In genomic region chr4:134469985-134470384, GRCm38 (mm10) we compare ENCODE assay signal across 8 mouse cellular contexts. TPM values are rescaled to one million over a fixed set of nuclear protein-coding genes. Genes with fewer than 3 reads are reported as not detected.
DNase-seq lines count a peak whose midpoint lies in the region; ATAC-seq lines count a peak whose summit lies in the region.

No protein-coding gene starts in this region.

- ATAC-seq in liver, embryonic 11.5 days (replicated peaks; ENCODE audit: low FRiP score), result no peak
- no peak for ATAC-seq in forebrain, embryonic 12.5 days (ENCODE audit: low FRiP score)
- ATAC-seq in limb, embryonic 13.5 days (ENCODE audit: low FRiP score, low read depth), result no peak
- ATAC-seq in neural tube, embryonic 14.5 days (ENCODE audit: low read depth), result no peak
- no peak for ATAC-seq in megakaryocyte progenitor cell, adult 5-6 weeks (replicated peaks; ENCODE audit: poor library complexity)
- no peak for ATAC-seq in inflammation-experienced regulatory T-cells, adult 6 months

- 78% methylated on average over 3 of the region's 3 CpGs for WGBS in liver, embryonic 11.5 days
- WGBS in forebrain, embryonic 12.5 days, result 42% methylated on average over 3 of the region's 3 CpGs
- 74% methylated on average over 3 of the region's 3 CpGs for WGBS in limb, embryonic 13.5 days
- 22% methylated on average over 3 of the region's 3 CpGs for WGBS in neural tube, embryonic 14.5 days

- peaks cover 7% of the 10 kb centered on the region for H3K4me1 ChIP-seq in liver, embryonic 11.5 days (replicated peaks; ENCODE audit: control insufficient read depth, insufficient read depth, low read length)
- peaks cover 54% of the 10 kb centered on the region for H3K4me1 ChIP-seq in forebrain, embryonic 12.5 days
- H3K4me1 ChIP-seq in limb, embryonic 13.5 days, result peaks cover 23% of the 10 kb centered on the region
- H3K4me1 ChIP-seq in neural tube, embryonic 14.5 days (ENCODE audit: control insufficient read depth, insufficient read depth, low read length), result peaks cover 45% of the 10 kb centered on the region

- H3K4me3 ChIP-seq in liver, embryonic 11.5 days (ENCODE audit: low read depth, low read length), result peak overlapping the region; percentile 84; the same call in 1 of the 2 replicates
- peak overlapping the region; percentile 94 for H3K4me3 ChIP-seq in forebrain, embryonic 12.5 days (replicated peaks)
- H3K4me3 ChIP-seq in limb, embryonic 13.5 days, result peak overlapping the region; percentile 93
- H3K4me3 ChIP-seq in neural tube, embryonic 14.5 days (ENCODE audit: low read depth, low read length), result peak overlapping the region; percentile 73

- H3K36me3 ChIP-seq in liver, embryonic 11.5 days (ENCODE audit: control insufficient read depth, insufficient read depth, low read length), result peaks cover 27% of the 10 kb centered on the region
- peaks cover 40% of the 10 kb centered on the region for H3K36me3 ChIP-seq in forebrain, embryonic 12.5 days (replicated peaks)
- H3K36me3 ChIP-seq in limb, embryonic 13.5 days, result peaks cover 37% of the 10 kb centered on the region
- peaks cover 35% of the 10 kb centered on the region for H3K36me3 ChIP-seq in neural tube, embryonic 14.5 days (ENCODE audit: control insufficient read depth, insufficient read depth, low read length)

- H3K4me2 ChIP-seq in liver, embryonic 11.5 days, result peak overlapping the region; percentile 97
- peak overlapping the region; percentile 82 for H3K4me2 ChIP-seq in forebrain, embryonic 12.5 days
- peak overlapping the region; percentile 96 for H3K4me2 ChIP-seq in limb, embryonic 13.5 days (replicated peaks)
- peak overlapping the region; percentile 92 for H3K4me2 ChIP-seq in neural tube, embryonic 14.5 days (ENCODE audit: low read depth, low read length)

- DNase-seq in liver, embryonic 11.5 days (ENCODE audit: low spot score), result no peak
- no peak for DNase-seq in liver
- no peak for DNase-seq in right cerebral cortex, postnatal 36 days (ENCODE audit: low spot score in 2 of 2)

- no peak overlapping the region for H3K27ac ChIP-seq in liver, embryonic 11.5 days (ENCODE audit: low read depth, low read length)
- H3K27ac ChIP-seq in forebrain, embryonic 12.5 days, result peak overlapping the region; percentile 99
- H3K27ac ChIP-seq in limb, embryonic 13.5 days, result no peak overlapping the region
- H3K27ac ChIP-seq in neural tube, embryonic 14.5 days (ENCODE audit: low read depth, low read length), result peak overlapping the region; percentile 97

- no peak overlapping the region for H3K9ac ChIP-seq in liver, embryonic 11.5 days (ENCODE audit: low read depth, low read length)
- peak overlapping the region; percentile 99 for H3K9ac ChIP-seq in forebrain, embryonic 12.5 days
- H3K9ac ChIP-seq in limb, embryonic 13.5 days, result peak overlapping the region; percentile 93
- peak overlapping the region; percentile 94 for H3K9ac ChIP-seq in neural tube, embryonic 14.5 days (replicated peaks; ENCODE audit: low read depth, low read length)

- no peaks in the 10 kb centered on the region for H3K9me3 ChIP-seq in liver, embryonic 11.5 days (ENCODE audit: control insufficient read depth, low read length)
- no peaks in the 10 kb centered on the region for H3K9me3 ChIP-seq in forebrain, embryonic 12.5 days
- no peaks in the 10 kb centered on the region for H3K9me3 ChIP-seq in limb, embryonic 13.5 days
- no peaks in the 10 kb centered on the region for H3K9me3 ChIP-seq in neural tube, embryonic 14.5 days (ENCODE audit: control insufficient read depth, low read length)

- H3K27me3 ChIP-seq in liver, embryonic 11.5 days (replicated peaks; ENCODE audit: control insufficient read depth, insufficient read depth, low read length), result no peaks in the 10 kb centered on the region
- no peaks in the 10 kb centered on the region for H3K27me3 ChIP-seq in forebrain, embryonic 12.5 days
- no peaks in the 10 kb centered on the region for H3K27me3 ChIP-seq in limb, embryonic 13.5 days
- no peaks in the 10 kb centered on the region for H3K27me3 ChIP-seq in neural tube, embryonic 14.5 days (ENCODE audit: control insufficient read depth, insufficient read depth, low read length)

RNA-seq across cellular contexts. Expression of gene Stmn1, which starts 1.9 kb away (rescaled TPM):
- polyA plus RNA-seq in liver, embryonic 11.5 days (2014; fragmentation: Nextera tagmentation; extraction: Ambion mirVana), result 896 and 908 TPM in 2 replicates
- polyA plus RNA-seq in forebrain, embryonic 12.5 days (2016; fragmentation: Nextera tagmentation; extraction: Ambion mirVana), result 4,517 and 4,745 TPM in 2 replicates
- 1,889 and 1,921 TPM in 2 replicates for polyA plus RNA-seq in limb, embryonic 13.5 days (2015; fragmentation: Nextera tagmentation; extraction: Ambion mirVana)
- 5,364 and 5,581 TPM in 2 replicates for polyA plus RNA-seq in neural tube, embryonic 14.5 days (2014; fragmentation: Nextera tagmentation; extraction: Ambion mirVana)
- total RNA-seq in megakaryocyte progenitor cell, adult 5-6 weeks (2015), result 794 and 868 TPM in 2 replicates
- 1,207 and 1,242 TPM in 2 replicates for total RNA-seq in megakaryocyte progenitor cell, adult 5-6 weeks (2017)
- 100 to 1,000 TPM in 1 of 3 experiments, 10 to 100 TPM in 2; 62.2 to 637 (median 91.9) TPM for polyA plus RNA-seq in inflammation-experienced regulatory T-cells, adult 6 months (2017; shearing (Covaris generic))

RNA-seq across cellular contexts. Expression of gene Paqr7, which starts 26.5 kb away (rescaled TPM):
- polyA plus RNA-seq in liver, embryonic 11.5 days (2014; fragmentation: Nextera tagmentation; extraction: Ambion mirVana), result 2.5 and 3.0 TPM in 2 replicates
- 3.8 and 4.9 TPM in 2 replicates for polyA plus RNA-seq in forebrain, embryonic 12.5 days (2016; fragmentation: Nextera tagmentation; extraction: Ambion mirVana)
- 3.7 and 4.1 TPM in 2 replicates for polyA plus RNA-seq in limb, embryonic 13.5 days (2015; fragmentation: Nextera tagmentation; extraction: Ambion mirVana)
- polyA plus RNA-seq in neural tube, embryonic 14.5 days (2014; fragmentation: Nextera tagmentation; extraction: Ambion mirVana), result 9.8 and 13.7 TPM in 2 replicates
- total RNA-seq in megakaryocyte progenitor cell, adult 5-6 weeks (2015), result 5.2 and 7.3 TPM in 2 replicates
- total RNA-seq in megakaryocyte progenitor cell, adult 5-6 weeks (2017), result 11.1 and 13.5 TPM in 2 replicates
- 10 to 100 TPM; 22.5 to 35.0 (median 31.7) TPM for polyA plus RNA-seq in inflammation-experienced regulatory T-cells, adult 6 months (2017; shearing (Covaris generic))

RNA-seq across cellular contexts. Expression of gene Aunip, which starts 40.8 kb away (rescaled TPM):
- 15.9 and 18.5 TPM in 2 replicates for polyA plus RNA-seq in liver, embryonic 11.5 days (2014; fragmentation: Nextera tagmentation; extraction: Ambion mirVana)
- 14.1 and 15.4 TPM in 2 replicates for polyA plus RNA-seq in forebrain, embryonic 12.5 days (2016; fragmentation: Nextera tagmentation; extraction: Ambion mirVana)
- polyA plus RNA-seq in limb, embryonic 13.5 days (2015; fragmentation: Nextera tagmentation; extraction: Ambion mirVana), result 10.6 and 10.8 TPM in 2 replicates
- polyA plus RNA-seq in neural tube, embryonic 14.5 days (2014; fragmentation: Nextera tagmentation; extraction: Ambion mirVana), result 0.43 and 0.76 TPM in 2 replicates
- 11.8 and 14.6 TPM in 2 replicates for total RNA-seq in megakaryocyte progenitor cell, adult 5-6 weeks (2015)
- 24.3 and 30.6 TPM in 2 replicates for total RNA-seq in megakaryocyte progenitor cell, adult 5-6 weeks (2017)
- polyA plus RNA-seq in inflammation-experienced regulatory T-cells, adult 6 months (2017; shearing (Covaris generic)), result 1 to 10 TPM in 1 of 3 experiments, under 1 TPM in 2; 0.44 to 7.2 (median 0.94) TPM

Comparison
In these comparisons a context has a peak if more than half of its experiments do, and no peak if none do; other contexts are left out.
1. H3K27ac ChIP-seq: peak in forebrain, embryonic 12.5 days (single experiment) and neural tube, embryonic 14.5 days (single experiment); none in liver, embryonic 11.5 days (single experiment) and limb, embryonic 13.5 days (single experiment).
2. Peak in every context shown above with its lines, with median percentiles within 50 percentile points of each other: H3K4me2 ChIP-seq and H3K4me3 ChIP-seq.